Mouse (Mus musculus) olfactory bulb, adult 2 months (tissue): Measurements from ENCODE around the gene Ywhag. TPM values are rescaled to one million over a fixed set of nuclear protein-coding genes. Genes with fewer than 3 reads are reported as not detected.

Source experiments
- H3K27ac ChIP-seq: fragments of 200-500 bp; 2 replicates; pipeline ENCODE4 v1.5.1; 2012; ENCODE audit warnings: low read depth, low read length; ENCODE audit not compliant: insufficient read depth
- H3K4me1 ChIP-seq: fragments of 200-500 bp; 2 replicates; pipeline ENCODE4 v1.6.1; 2012; ENCODE audit warnings: low read length; ENCODE audit not compliant: control insufficient read depth, insufficient read depth
- H3K4me3 ChIP-seq: fragments of 200-500 bp; 2 replicates; pipeline ENCODE4 v1.5.1; 2012; ENCODE audit warnings: mild to moderate bottlenecking, low read depth, low read length, moderate library complexity; ENCODE audit not compliant: insufficient read depth
- CTCF ChIP-seq: fragments of 200-500 bp; IDR thresholded peaks from 2 replicates; pipeline ENCODE4 v1.5.1; 2012; ENCODE audit warnings: low read depth, mild to moderate bottlenecking, low read length, moderate library complexity; ENCODE audit not compliant: insufficient read depth
- POLR2A ChIP-seq: fragments of 200-500 bp; IDR thresholded peaks from 2 replicates; pipeline ENCODE4 v1.6.1; 2012; ENCODE audit warnings: mild to moderate bottlenecking, low read depth, low read length, moderate library complexity; ENCODE audit not compliant: insufficient read depth
- WGBS: fragments of 180-500 bp; shearing (Covaris S2); methylation state at CpG from one replicate; pipeline ENCODE4 v1.1.7; 2018; 5-methylcytosine and 5-hydroxymethylcytosine counted together
- polyA plus RNA-seq: library from polyadenylated mRNA; stranded (reverse); fragments of >200 nt; gene quantifications from 2 replicates; pipeline ENCODE4 v1.2.4, GENCODE M21; 2012; ENCODE audit warnings: low replicate concordance; ENCODE audit not compliant: missing spikeins, insufficient read depth, insufficient read length

Ywhag gene
- polyA plus RNA-seq, 1 experiment: 282 TPM

DNA sequence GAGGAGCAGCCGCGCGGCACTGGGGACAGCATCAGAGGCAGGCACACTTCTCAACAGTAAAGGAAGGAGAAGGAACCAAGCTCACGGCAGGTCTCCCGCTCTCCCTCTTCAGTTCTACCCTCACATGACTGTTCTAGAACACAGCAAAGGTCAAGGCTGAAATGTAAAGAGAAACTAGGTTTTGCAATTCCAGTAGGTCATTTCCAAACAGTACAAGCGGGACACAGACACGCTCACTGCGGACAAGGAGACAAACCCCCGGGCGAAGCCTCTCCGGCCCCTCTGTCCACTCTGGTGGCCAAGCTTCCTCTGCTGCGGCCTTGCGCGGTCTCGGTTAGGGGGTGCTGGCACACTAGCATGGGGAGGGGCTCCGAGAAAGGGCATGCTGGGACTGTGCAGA is 25.4 kb downstream of the Ywhag start:
- no peak overlapping the region for H3K4me3 ChIP-seq
- no peak overlapping the region for H3K27ac ChIP-seq
- TF ChIP-seq POLR2A (no peak), CTCF (no peak)
- 83% methylated on average over 16 of the region's 16 CpGs for WGBS
- peaks cover 44% of the 10 kb centered on the region for H3K4me1 ChIP-seq

DNA sequence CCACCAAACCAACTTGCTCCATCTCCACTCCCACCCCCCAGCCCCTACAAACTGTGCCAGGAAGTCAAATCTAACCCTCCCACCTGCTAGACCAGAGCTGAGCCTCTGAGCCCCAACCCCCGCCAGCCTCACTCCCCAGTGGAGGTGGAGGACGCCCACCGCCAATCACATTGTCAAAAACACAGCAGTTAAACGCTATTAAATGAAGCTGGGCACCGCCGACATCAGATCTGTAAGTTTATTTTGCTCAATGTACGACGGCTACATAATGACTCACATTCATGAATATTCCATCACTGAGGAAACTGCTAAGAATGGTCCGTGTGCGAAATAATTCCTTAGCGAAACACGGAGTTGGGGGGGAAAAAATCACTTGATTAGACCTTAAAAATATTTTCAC is 26.2 kb downstream of the Ywhag start:
- Histone ChIP-seq H3K4me1 (peaks cover 42% of the 10 kb centered on the region), H3K27ac (no peak overlapping the region; the same call in 1 of the 2 replicates), H3K4me3 (no peak overlapping the region)
- TF ChIP-seq CTCF: no peak
- no peak for TF ChIP-seq POLR2A
- WGBS: 16% methylated on average over 12 of the region's 12 CpGs

DNA sequence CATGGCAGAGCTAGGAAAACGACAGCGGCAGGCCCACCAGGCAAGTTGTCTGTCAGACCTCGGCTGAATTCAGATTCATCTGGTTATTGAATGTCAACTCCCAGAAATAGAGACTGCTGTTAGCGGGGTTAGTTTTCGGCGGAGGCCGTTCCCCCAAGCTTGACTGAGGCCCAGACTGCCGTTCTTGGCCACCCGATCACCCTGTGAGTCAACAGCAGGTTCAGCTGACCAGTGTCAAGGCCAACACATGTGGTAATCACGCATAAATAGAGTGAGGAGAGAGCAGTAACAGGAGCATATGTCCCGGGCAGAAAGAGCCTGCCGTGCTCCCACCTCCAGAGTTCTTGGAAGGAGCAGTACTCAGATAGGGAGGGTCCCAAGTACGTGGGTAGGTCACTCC is 27.2 kb downstream of the Ywhag start:
- TF ChIP-seq POLR2A: no peak
- no peak for TF ChIP-seq CTCF
- no peak overlapping the region; the same call in 1 of the 2 replicates for H3K27ac ChIP-seq
- no peak overlapping the region for H3K4me3 ChIP-seq
- WGBS: 68% methylated on average over 13 of the region's 13 CpGs
- H3K4me1 ChIP-seq: peaks cover 38% of the 10 kb centered on the region

DNA sequence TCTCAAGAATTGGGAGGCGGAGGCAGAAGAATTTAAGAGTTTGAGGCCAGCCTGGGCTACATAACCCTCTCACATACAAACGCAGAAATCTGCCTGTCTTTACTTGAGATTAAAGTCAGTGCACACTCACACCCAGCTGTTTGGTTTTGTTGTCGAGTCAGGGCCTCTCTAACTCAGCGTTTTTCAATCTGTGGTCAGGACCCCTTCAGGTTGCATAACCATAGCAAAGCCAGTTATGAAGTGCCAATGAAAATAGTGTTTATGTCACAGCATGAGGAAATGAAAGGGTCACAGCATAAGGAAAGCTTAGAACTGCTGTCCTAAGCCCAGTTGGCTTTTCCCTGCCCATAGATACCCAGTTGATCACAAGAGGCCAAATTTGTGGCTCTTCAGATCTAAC is 27.6 kb downstream of the Ywhag start:
- no peak overlapping the region for H3K4me3 ChIP-seq
- no peak overlapping the region; the same call in 1 of the 2 replicates for H3K27ac ChIP-seq
- peaks cover 38% of the 10 kb centered on the region for H3K4me1 ChIP-seq
- TF ChIP-seq CTCF (no peak), POLR2A (no peak)
- WGBS: 81% methylated on average over 4 of the region's 4 CpGs

DNA sequence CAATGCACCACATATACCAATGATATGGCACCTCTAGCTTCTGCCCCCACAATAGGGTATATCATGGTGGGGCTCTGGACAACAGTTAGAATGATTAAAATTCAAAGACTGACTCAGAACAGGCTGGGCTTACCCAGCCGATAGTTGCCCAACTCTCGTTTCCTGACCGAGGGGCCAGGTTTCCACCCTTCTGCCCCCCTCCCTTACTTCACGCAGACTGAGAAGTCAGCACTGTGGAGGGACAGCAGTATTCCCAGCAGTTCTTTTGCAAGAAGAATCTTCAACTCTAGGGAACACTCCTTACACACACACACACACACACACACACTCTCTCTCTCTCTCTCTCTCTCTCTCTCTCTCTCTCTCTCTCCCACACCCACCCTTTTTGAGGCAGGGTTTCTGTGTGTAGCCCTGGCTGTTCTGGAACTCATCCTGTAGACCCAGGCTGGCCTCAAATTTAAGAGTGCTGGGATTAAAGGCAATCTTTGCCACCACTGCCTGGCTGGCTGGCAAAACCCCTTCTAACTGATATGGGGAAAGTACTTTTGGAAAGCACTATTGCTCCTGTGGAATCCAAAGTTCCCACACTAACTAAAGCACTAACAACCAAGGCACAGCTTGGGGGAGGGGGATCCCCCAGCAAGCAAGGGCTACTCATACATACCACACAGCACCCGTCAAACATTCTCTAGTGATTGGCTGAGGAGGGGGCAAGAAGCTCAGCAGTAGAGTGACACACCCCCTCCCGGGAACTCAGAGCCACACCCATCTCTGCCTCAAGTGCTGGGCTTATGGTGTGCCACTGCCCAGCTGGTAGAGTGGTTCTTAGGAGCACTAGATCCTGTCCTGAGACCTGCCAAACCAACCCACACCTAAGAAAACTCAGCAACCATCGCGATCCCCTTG is 28.8 kb downstream of the Ywhag start:
- H3K27ac ChIP-seq: no peak overlapping the region
- peaks cover 28% of the 10 kb centered on the region for H3K4me1 ChIP-seq
- WGBS: 56% methylated on average over 8 of the region's 8 CpGs
- TF ChIP-seq CTCF: no peak
- H3K4me3 ChIP-seq: no peak overlapping the region

DNA sequence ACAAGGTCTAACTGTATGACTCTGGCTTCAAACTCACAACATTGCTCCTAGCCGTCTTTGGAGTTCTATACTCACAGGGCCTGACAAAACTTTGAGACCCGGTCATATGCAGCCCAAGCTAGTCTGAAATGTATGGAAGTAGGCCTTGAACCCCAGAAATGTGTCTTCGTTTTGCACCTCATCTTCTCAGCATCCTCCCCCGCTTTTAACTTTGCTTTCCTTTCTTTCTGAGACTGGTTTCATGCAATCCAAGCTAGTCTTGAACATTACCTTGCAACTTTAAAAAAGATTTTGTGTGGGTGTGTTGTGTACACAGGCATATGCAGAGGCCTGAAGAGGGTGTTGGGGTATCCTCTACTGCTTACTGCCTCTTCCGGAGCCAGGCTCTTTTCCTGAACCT is 30.2 kb downstream of the Ywhag start:
- WGBS: 46% methylated on average over 5 of the region's 5 CpGs
- H3K4me3 ChIP-seq: no peak overlapping the region
- peaks cover 23% of the 10 kb centered on the region for H3K4me1 ChIP-seq
- peak overlapping the region; percentile 99; the same call in 1 of the 2 replicates for H3K27ac ChIP-seq
- TF ChIP-seq CTCF (no peak), POLR2A (no peak)

DNA sequence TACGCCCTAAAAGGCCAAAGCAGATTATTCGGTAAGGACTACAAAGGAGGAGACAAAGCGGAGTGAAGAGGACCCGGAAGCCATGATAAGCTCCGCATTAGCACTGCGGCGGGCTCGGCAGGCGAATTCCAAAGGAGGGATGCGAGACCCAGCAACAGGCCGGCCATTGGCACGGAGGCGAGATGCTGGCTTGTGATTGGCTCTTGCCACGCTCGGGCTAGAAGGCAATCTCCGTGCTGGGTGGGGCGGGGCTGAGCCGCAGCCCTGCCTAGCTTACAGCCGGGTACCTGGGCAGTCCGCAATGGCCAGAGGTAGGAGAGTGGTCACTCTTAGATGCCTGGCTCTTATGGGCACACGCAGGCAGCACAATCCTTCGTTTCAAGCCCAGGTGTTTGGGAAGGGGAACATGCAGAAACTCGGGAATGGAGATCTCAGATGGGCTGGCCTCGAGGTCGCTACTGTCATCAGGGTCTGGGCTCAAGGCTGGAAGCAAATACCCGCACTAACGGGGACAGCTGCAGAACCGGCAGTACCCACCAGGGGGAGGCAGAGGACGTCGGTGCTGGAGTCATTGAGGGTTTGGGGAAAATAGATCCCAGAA is 30.8 kb downstream of the Ywhag start:
- WGBS: under 1% methylated on average over 30 of the region's 30 CpGs
- Histone ChIP-seq H3K4me3 (peak overlapping the region; percentile 60), H3K27ac (peak overlapping the region; percentile 99), H3K4me1 (peaks cover 18% of the 10 kb centered on the region)
- TF ChIP-seq CTCF (peak; percentile 83), POLR2A (peak; percentile 40; the same call in 1 of the 2 replicates)

DNA sequence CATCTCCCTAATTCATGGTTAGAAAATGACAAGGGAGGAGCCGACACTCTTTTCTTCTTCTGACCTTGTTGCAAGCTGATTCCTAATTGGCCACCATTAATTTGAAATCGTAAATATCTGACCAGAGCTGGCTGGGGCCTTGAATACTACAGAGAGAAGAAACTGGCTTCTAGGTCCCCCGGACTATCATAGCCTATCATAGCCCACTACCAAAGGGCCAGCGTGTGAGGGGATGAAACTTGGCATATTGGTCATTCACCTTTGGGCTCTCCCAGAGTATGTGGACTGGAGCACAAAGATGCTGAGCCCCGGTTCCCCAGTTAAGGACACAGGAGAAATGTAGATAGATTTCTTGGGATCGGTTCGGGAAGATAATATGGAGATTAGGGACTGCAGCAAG is 31.4 kb downstream of the Ywhag start:
- H3K27ac ChIP-seq: peak overlapping the region; percentile 99
- WGBS: 21% methylated on average over 7 of the region's 7 CpGs
- peak overlapping the region; percentile 60 for H3K4me3 ChIP-seq
- peaks cover 16% of the 10 kb centered on the region for H3K4me1 ChIP-seq
- TF ChIP-seq CTCF (no peak), POLR2A (no peak)
